Mouse (Mus musculus): Measurements from ENCODE around the gene Teddm1a.

GRCm38 (mm10) chr1:153910423-153910822 is 18.9 kb downstream of the Teddm1a start:
- TF ChIP-seq EP300 (IDR thresholded peaks at IDR 0.05), result no peak
- TF ChIP-seq CTCF (IDR thresholded peaks at IDR 0.05), result no peak

Data from lung, postnatal 0 days (tissue).